Mouse (Mus musculus) ES-E14 (cell line): ENCODE data around the gene Gm4869. TPM values are rescaled to one million over a fixed set of nuclear protein-coding genes. Genes with fewer than 3 reads are reported as not detected.
A peak's percentile ranks its signal among the peaks of the same experiment; 100 is the strongest.

Source experiments
- DNase-seq: peaks from one replicate; pipeline ENCODE4 v3.0.0-alpha.2; 2013; ENCODE audit warnings: low read depth, low spot score
- H3K27ac ChIP-seq: 2 replicates; pipeline ENCODE4 v1.5.1; 2012; ENCODE audit warnings: low read depth, mild to moderate bottlenecking, low read length, moderate library complexity, mixed read lengths; ENCODE audit not compliant: poor library complexity, insufficient read depth, severe bottlenecking
- H3K36me3 ChIP-seq: 2 replicates; pipeline ENCODE4 v1.6.1; 2012; ENCODE audit warnings: mild to moderate bottlenecking, low read length, moderate library complexity, mixed read lengths; ENCODE audit not compliant: control insufficient read depth, poor library complexity, insufficient read depth, severe bottlenecking
- H3K4me1 ChIP-seq, 2 experiments: fragments of 150-350 bp in 1 of 2; sonication (generic) in 1 of 2; 2 replicates each; pipeline ENCODE4 v1.6.1; 2012; ENCODE audit warnings: low read length in 2 of 2, mild to moderate bottlenecking in 1 of 2, mixed read lengths in 1 of 2; ENCODE audit not compliant: control insufficient read depth in 2 of 2, insufficient read depth in 2 of 2, poor library complexity in 1 of 2
- H3K4me3 ChIP-seq, 2 experiments: fragments of 150-350 bp in 1 of 2; sonication (generic) in 1 of 2; 2 replicates each; pipeline ENCODE4 v1.5.1; 2012; ENCODE audit warnings: low read length in 2 of 2, low read depth in 1 of 2, mild to moderate bottlenecking in 1 of 2, mixed read lengths in 1 of 2; ENCODE audit not compliant: insufficient read depth in 1 of 2, poor library complexity in 1 of 2, severe bottlenecking in 1 of 2
- H3K9ac ChIP-seq: 2 replicates; pipeline ENCODE4 v1.6.1; 2012; ENCODE audit warnings: low read depth, mild to moderate bottlenecking, low read length, mixed read lengths; ENCODE audit not compliant: poor library complexity, insufficient read depth, severe bottlenecking
- H3K9me3 ChIP-seq: fragments of 150-350 bp; sonication (generic); 2 replicates; pipeline ENCODE4 v1.6.1; 2012; ENCODE audit warnings: low read depth, mild to moderate bottlenecking, low read length; ENCODE audit not compliant: control insufficient read depth, insufficient read depth
- CHD2 ChIP-seq: IDR thresholded peaks from 2 replicates; pipeline ENCODE4 v1.6.1; 2014; ENCODE audit warnings: mild to moderate bottlenecking, low read depth, low read length, inconsistent platforms
- HCFC1 ChIP-seq: IDR thresholded peaks from 2 replicates; pipeline ENCODE4 v1.6.1; 2012; ENCODE audit warnings: low read length, inconsistent platforms, borderline replicate concordance; ENCODE audit not compliant: insufficient read depth
- MAFK ChIP-seq: IDR thresholded peaks from 2 replicates; pipeline ENCODE4 v1.6.1; 2014; ENCODE audit warnings: mild to moderate bottlenecking, low read depth, low read length, inconsistent platforms; ENCODE audit not compliant: insufficient read depth
- ZC3H11A ChIP-seq: IDR thresholded peaks from 2 replicates; pipeline ENCODE4 v1.6.1; 2012; ENCODE audit warnings: low read depth, mild to moderate bottlenecking, inconsistent platforms, low read length, borderline replicate concordance
- ZNF384 ChIP-seq: IDR thresholded peaks from 2 replicates; pipeline ENCODE4 v1.6.1; 2012; ENCODE audit warnings: low read depth, low read length, inconsistent platforms
- in situ Hi-C, 2 experiments: fragments of 600-800 bp; cut with MboI; formaldehyde crosslinking; loops; one replicate each; pipeline ENCODE4 v1.15.1; 2025; ENCODE audit warnings: low sequenced_read_pairs in 2 of 2, inconsistent platforms in 1 of 2; ENCODE audit not compliant: unreplicated experiment in 2 of 2
- total RNA-seq: library from RNA; depleted of rRNA; stranded (reverse); fragments of 300-350 nt; gene quantifications from 2 replicates; pipeline ENCODE4 v1.2.3, GENCODE M21; 2012

Gene Gm4869
- total RNA-seq, 1 experiment: 0.13 TPM

GRCm38 (mm10) chr5:140406666-140407065 is 38.8 kb upstream of the Gm4869 start:
- Histone ChIP-seq H3K27ac (no peak overlapping the region), H3K36me3 (no peaks in the 10 kb centered on the region), H3K9me3 (no peaks in the 10 kb centered on the region), H3K4me3 (no peak overlapping the region), H3K9ac (no peak overlapping the region), H3K4me1 (no peaks in the 10 kb centered on the region)
- in situ Hi-C loops: loop anchor here (25.0 kb wide), 1 partner anchor 569 kb away; the partner anchor contains the start of genes Gm26938 (in 2 of the 2) and Psmg3 (in 2 of the 2)
- TF ChIP-seq MAFK (no peak), HCFC1 (no peak), ZC3H11A (no peak), ZNF384 (no peak), CHD2 (no peak)
- no peak for DNase-seq

- no peak overlapping the region for H3K4me3 ChIP-seq
- no peak overlapping the region for H3K27ac ChIP-seq
- no peak for DNase-seq
- no peaks in the 10 kb centered on the region for H3K9me3 ChIP-seq
- no peak overlapping the region for H3K9ac ChIP-seq
- H3K4me1 ChIP-seq: no peaks in the 10 kb centered on the region
- in situ Hi-C loops: loop anchor here (25.0 kb wide), 1 partner anchor 572 kb away; the partner anchor contains the start of genes Gm26938 (in 2 of the 2) and Psmg3 (in 2 of the 2)
- TF ChIP-seq CHD2: no peak
- TF ChIP-seq HCFC1: no peak
- TF ChIP-seq ZNF384: no peak
- no peak for TF ChIP-seq MAFK
- no peak for TF ChIP-seq ZC3H11A
- no peaks in the 10 kb centered on the region for H3K36me3 ChIP-seq
Observed at GRCm38 (mm10) chr5:140408801-140409200, 36.6 kb upstream of the Gm4869 start.

GRCm38 (mm10) chr5:140411339-140411738 is 34.1 kb upstream of the Gm4869 start:
- no peaks in the 10 kb centered on the region for H3K4me1 ChIP-seq
- no peak overlapping the region for H3K9ac ChIP-seq
- TF ChIP-seq CHD2: no peak
- TF ChIP-seq ZNF384: peak; percentile 21; the same call in 1 of the 2 replicates
- DNase-seq: peak; percentile 78
- H3K27ac ChIP-seq: no peak overlapping the region
- H3K36me3 ChIP-seq: no peaks in the 10 kb centered on the region
- H3K4me3 ChIP-seq: no peak overlapping the region
- no peaks in the 10 kb centered on the region for H3K9me3 ChIP-seq
- in situ Hi-C loops: loop anchor here (25.0 kb wide), 1 partner anchor 574 kb away; the partner anchor contains the start of genes Gm26938 (in 2 of the 2) and Psmg3 (in 2 of the 2)

GRCm38 (mm10) chr5:140414647-140415046 is 30.8 kb upstream of the Gm4869 start:
- in situ Hi-C loops: loop anchor here (25.0 kb wide), 1 partner anchor 577 kb away; the partner anchor contains the start of genes Gm26938 (in 2 of the 2) and Psmg3 (in 2 of the 2)
- no peaks in the 10 kb centered on the region for H3K4me1 ChIP-seq
- no peaks in the 10 kb centered on the region for H3K9me3 ChIP-seq
- no peak for DNase-seq
- no peak overlapping the region for H3K9ac ChIP-seq
- H3K4me3 ChIP-seq: no peak overlapping the region
- no peak for TF ChIP-seq HCFC1
- no peak for TF ChIP-seq CHD2
- no peak for TF ChIP-seq ZC3H11A
- no peaks in the 10 kb centered on the region for H3K36me3 ChIP-seq
- H3K27ac ChIP-seq: no peak overlapping the region

- peaks cover 0 to 4% of the 10 kb centered on the region in 2 experiments; a peak in 1 of 4 replicates for H3K4me1 ChIP-seq
- peak overlapping the region; percentile 100 for H3K9ac ChIP-seq
- peak overlapping the region; percentile 96 for H3K27ac ChIP-seq
- in situ Hi-C loops: loop anchor here (25.0 kb wide), 1 partner anchor 581 kb away; the partner anchor contains the start of genes Gm26938 (in 2 of the 2) and Psmg3 (in 2 of the 2)
- H3K9me3 ChIP-seq: no peaks in the 10 kb centered on the region
- TF ChIP-seq CHD2 (0 out of 2 replicates have a peak, but pooled peaks have one; percentile 7), HCFC1 (no peak)
- H3K4me3 ChIP-seq: peak overlapping the region; percentile 66 to 91
- no peak for DNase-seq
- peaks cover 5% of the 10 kb centered on the region; the same call in 1 of the 2 replicates for H3K36me3 ChIP-seq
Observed at GRCm38 (mm10) chr5:140418106-140418488, 27.3 kb upstream of the Gm4869 start.
